Mouse (Mus musculus): Measurements from ENCODE around the gene Golga4.
A peak's percentile ranks its signal among the peaks of the same experiment; 100 is the strongest.

Golga4 gene

DNA sequence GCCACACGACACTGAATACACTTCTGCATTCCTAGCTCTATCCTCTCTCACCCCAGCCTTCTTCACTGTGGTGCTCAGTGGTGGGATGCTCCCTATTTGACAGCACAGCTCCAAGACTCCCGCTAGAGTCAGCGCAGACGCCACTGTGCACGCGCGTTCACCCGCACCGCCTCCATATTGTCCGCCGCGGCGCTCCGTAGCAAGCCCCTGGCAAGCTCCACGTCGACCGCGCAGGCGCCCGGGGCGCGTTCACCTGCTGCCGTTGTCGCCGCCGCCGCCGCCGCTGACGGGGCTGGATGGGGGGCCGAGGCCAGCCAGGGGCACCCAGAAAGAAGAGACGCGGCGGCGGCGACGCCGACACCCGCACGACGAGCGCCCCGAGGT is at the start of gene Golga4:
Gene Golga4 (plus strand): TSS at position 248 of the 384 bp plus-strand sequence.
- peak; percentile 77 for DNase-seq (ENCODE audit: low spot score)

- DNase-seq (ENCODE audit: low spot score): no peak
Measured at GRCm38 (mm10) chr9:118456405-118456804, 49.7 kb upstream of the Golga4 start.

DNA sequence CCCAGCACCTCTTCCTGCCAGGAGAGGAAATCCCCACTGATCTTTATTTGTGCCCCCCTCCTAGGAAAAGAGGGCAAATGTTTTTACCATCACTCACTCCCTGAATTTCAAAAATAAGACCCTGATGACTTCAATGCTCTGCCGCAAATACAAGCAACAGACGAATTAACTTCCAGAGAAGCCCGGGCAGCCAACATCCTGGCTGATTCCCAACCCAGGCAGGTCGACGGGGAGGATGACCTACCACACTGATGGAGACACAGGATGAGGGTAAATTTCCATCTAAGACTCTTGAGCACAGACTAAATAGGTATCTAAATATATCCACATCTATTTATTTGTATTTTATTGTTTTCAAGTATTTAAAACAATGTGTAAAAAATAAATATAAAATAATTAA is 48.0 kb upstream of the Golga4 start:
- DNase-seq (ENCODE audit: low spot score): no peak

DNA sequence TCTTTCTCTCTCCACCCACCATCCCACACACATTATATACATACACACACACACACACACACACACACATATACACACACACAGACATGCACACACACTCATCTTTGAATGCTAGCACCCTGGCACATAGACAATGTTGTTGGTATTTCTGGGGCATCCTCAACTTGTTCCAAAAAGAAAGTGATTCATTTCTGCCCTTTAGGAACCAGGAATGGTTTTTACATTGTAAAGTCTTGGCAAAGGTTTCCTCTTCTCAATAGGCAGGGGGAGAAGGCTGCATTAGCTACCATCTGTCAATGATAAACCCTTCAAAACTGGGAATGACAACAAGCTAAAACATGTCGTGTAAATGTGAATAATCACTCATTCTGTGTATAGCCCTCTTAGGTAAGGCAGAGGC is 42.0 kb upstream of the Golga4 start:
- DNase-seq (ENCODE audit: low spot score): no peak

GRCm38 (mm10) chr9:118468301-118468700 is 37.8 kb upstream of the Golga4 start:
- no peak for DNase-seq (ENCODE audit: low spot score)

GRCm38 (mm10) chr9:118469272-118469671 is 36.8 kb upstream of the Golga4 start:
- DNase-seq (ENCODE audit: low spot score): no peak

GRCm38 (mm10) chr9:118471296-118471695 is 34.8 kb upstream of the Golga4 start:
- no peak for DNase-seq (ENCODE audit: low spot score)

- DNase-seq (ENCODE audit: low spot score): no peak
Measured at GRCm38 (mm10) chr9:118476211-118476765, 29.8 kb upstream of the Golga4 start.

- DNase-seq (ENCODE audit: low spot score): no peak
Measured at GRCm38 (mm10) chr9:118476766-118477271, 29.2 kb upstream of the Golga4 start.

GRCm38 (mm10) chr9:118477281-118477931 is 28.7 kb upstream of the Golga4 start:
- DNase-seq (ENCODE audit: low spot score): no peak

GRCm38 (mm10) chr9:118477961-118478360 is 28.1 kb upstream of the Golga4 start, which contains the start of gene Eomes:
Gene Eomes (plus strand): TSS chr9:118478212.
- no peak for DNase-seq (ENCODE audit: low spot score)

GRCm38 (mm10) chr9:118478458-118478838 is 27.6 kb upstream of the Golga4 start:
- DNase-seq (ENCODE audit: low spot score): no peak

GRCm38 (mm10) chr9:118478839-118479507 is 27.1 kb upstream of the Golga4 start:
- DNase-seq (ENCODE audit: low spot score): no peak

DNA sequence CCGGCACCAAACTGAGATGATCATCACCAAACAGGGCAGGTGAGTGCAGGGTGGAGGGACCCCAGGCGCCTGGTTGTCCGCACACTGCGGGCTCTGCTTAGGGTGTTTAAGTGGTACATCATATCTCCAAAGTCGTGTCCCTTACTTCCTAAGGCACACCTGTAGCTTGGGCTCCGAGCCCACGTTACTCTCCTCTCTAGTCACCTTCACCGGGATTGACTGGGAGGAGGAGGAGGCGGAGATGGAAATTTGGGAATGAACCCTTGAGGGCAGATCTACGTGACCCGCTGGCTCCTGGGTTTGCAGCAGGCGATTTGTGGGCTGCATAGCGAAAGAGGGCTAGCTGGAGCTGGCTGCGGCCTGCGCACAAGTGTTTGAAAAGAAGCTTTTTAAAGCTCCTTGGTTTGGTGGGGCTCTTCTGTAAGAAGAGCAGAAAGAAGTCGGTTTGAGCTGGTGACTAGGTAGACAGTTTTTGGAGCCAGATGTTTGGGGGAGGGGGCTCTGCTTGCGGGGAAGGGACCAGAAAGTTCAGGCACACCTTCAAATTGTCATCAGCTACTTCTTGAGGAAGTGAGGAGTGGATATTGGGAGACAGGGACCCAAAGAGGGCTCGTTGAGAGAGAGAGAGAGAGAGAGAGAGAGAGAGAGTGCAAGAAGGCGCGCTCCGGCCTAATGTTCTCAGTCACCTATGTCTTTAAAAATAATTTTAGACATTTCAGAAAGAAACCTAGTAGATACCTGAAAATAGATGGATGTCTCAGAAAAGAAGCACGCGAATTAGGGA is 26.4 kb upstream of the Golga4 start:
- no peak for DNase-seq (ENCODE audit: low spot score)

DNA sequence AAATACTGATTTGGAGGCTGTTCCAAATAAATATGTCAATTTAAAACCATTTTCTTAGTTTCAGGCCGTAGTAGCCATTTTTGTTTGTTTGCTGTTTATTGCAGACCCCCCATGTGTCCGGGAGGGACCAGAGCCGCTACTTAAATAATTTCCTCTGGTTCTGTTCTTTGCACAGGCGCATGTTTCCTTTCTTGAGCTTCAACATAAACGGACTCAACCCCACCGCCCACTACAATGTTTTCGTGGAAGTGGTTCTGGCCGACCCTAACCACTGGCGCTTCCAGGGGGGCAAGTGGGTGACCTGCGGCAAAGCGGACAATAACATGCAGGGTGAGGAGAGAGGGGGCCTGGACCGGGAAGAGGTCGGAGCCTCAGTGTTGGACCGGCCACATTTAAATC is 25.8 kb upstream of the Golga4 start:
- no peak for DNase-seq (ENCODE audit: low spot score)

GRCm38 (mm10) chr9:118482210-118482609 is 23.9 kb upstream of the Golga4 start:
- no peak for DNase-seq (ENCODE audit: low spot score)

GRCm38 (mm10) chr9:118486361-118487095 is 19.5 kb upstream of the Golga4 start:
- no peak for DNase-seq (ENCODE audit: low spot score)

GRCm38 (mm10) chr9:118487096-118487395 is 19.0 kb upstream of the Golga4 start:
- no peak for DNase-seq (ENCODE audit: low spot score)

DNA sequence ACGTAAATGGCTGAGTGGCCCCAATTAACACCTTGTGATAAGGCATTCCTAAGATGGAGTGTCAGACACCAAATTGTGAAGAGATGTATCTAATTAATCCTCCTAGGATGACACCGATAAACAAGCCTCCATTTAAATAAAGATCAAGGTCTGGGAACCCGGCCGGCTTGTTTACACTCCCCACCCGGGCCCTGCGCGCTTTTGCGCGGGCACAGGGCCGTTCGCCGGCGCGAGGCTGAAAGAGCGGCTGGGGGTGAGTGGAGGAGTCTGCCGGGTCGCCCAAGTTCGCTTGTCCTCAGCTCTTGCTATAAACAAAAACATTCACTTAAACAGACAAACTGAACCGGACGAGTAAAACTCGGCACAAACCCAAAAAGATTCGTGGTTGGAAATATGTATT is 18.4 kb upstream of the Golga4 start:
- DNase-seq (ENCODE audit: low spot score): no peak

GRCm38 (mm10) chr9:118488138-118488895 is 17.8 kb upstream of the Golga4 start:
- no peak for DNase-seq (ENCODE audit: low spot score)

DNA sequence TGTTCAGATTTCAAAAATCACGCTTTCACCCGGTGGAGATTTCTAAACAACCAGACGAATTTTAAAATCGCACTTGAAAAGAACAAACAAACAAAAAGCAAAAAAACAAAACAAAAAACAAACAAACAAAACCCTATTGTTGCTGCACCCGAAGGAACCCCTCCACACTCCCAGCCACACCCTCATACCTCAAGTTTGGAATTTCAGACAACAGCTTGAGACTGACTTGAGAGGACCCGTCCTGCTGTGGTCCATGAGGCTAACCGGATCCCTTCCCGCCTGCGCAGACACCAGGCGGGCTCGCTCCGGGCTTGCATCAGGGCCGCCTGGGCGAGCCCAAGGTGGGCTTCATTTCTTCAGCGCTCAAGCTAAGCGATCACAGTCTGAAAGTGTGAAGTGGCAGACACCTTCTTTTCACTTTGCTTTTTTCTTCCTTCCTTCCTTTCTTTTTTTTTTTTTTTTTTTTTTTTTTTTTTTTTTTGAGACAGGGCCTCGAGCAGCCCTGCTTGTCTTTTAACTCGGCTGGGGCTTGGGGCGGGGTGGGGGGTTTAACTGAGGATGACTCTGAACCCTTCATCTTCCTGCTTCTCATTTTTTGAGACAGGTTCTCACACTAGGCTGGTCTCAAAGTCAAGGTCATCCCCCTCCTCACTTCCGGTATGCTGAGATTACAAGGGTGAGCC is 17.0 kb upstream of the Golga4 start:
- no peak for DNase-seq (ENCODE audit: low spot score)
